Mouse (Mus musculus): ENCODE measurements around the gene Appl1. TPM values are rescaled to one million over a fixed set of nuclear protein-coding genes. Genes with fewer than 3 reads are reported as not detected.

The Appl1 gene
- total RNA-seq (2021), result 10 to 100 TPM; 59.8 to 63.0 TPM
- long read RNA-seq, experiment 1, full-length matches to known transcripts, result 25 of 51 reads
- long read RNA-seq, experiment 1, partial matches to known transcripts, result 2 of 51 reads
- long read RNA-seq, experiment 1, other reads (novel, unspliced or antisense), result 24 of 51 reads
- long read RNA-seq, experiment 2, full-length matches to known transcripts, result 37 of 62 reads
- long read RNA-seq, experiment 2, partial matches to known transcripts, result 2 of 62 reads
- long read RNA-seq, experiment 2, other reads (novel, unspliced or antisense), result 23 of 62 reads

GRCm38 (mm10) chr14:26971106-26971789 lies at the start of gene Appl1:
Gene Appl1 (minus strand): TSS chr14:26971232.
- H3K27ac ChIP-seq, result peak within 1 kb of the TSS; percentile 95
- TF ChIP-seq CTCF (conservative IDR thresholded peaks at IDR 0.05), result no peak
- DNase-seq (ENCODE audit: low spot score in 2 of 2), result no peak
- peak within 1 kb of the TSS; percentile 64 for H3K4me3 ChIP-seq

- no peak overlapping the region for H3K27ac ChIP-seq
- H3K4me3 ChIP-seq, result no peak overlapping the region
- DNase-seq (ENCODE audit: low spot score in 2 of 2), result no peak
- no peak for TF ChIP-seq CTCF (conservative IDR thresholded peaks at IDR 0.05)
Measured at GRCm38 (mm10) chr14:27019850-27020249, 48.8 kb upstream of the Appl1 start.

GRCm38 (mm10) chr14:27017936-27018335 lies 46.9 kb upstream of the Appl1 start:
- DNase-seq (ENCODE audit: low spot score in 2 of 2), result no peak
- no peak overlapping the region for H3K27ac ChIP-seq
- no peak for TF ChIP-seq CTCF (conservative IDR thresholded peaks at IDR 0.05)
- no peak overlapping the region for H3K4me3 ChIP-seq

- no peak overlapping the region for H3K4me3 ChIP-seq
- no peak overlapping the region for H3K27ac ChIP-seq
- no peak for DNase-seq (ENCODE audit: low spot score in 2 of 2)
- no peak for TF ChIP-seq CTCF (conservative IDR thresholded peaks at IDR 0.05)
Measured at GRCm38 (mm10) chr14:27013658-27014057, 42.6 kb upstream of the Appl1 start.

- TF ChIP-seq CTCF (conservative IDR thresholded peaks at IDR 0.05), result 0 out of 2 replicates have a peak, but pooled peaks have one; percentile 16
- no peak for DNase-seq (ENCODE audit: low spot score in 2 of 2)
- Histone ChIP-seq H3K27ac (no peak overlapping the region), H3K4me3 (no peak overlapping the region)
Measured at GRCm38 (mm10) chr14:27011561-27011960, 40.5 kb upstream of the Appl1 start.

GRCm38 (mm10) chr14:27005937-27006336 lies 34.9 kb upstream of the Appl1 start:
- no peak overlapping the region for H3K4me3 ChIP-seq
- no peak for DNase-seq (ENCODE audit: low spot score in 2 of 2)
- no peak overlapping the region for H3K27ac ChIP-seq
- no peak for TF ChIP-seq CTCF (conservative IDR thresholded peaks at IDR 0.05)

GRCm38 (mm10) chr14:27004906-27005305 lies 33.9 kb upstream of the Appl1 start:
- DNase-seq (ENCODE audit: low spot score in 2 of 2), result no peak
- TF ChIP-seq CTCF (conservative IDR thresholded peaks at IDR 0.05), result no peak
- Histone ChIP-seq H3K27ac (no peak overlapping the region), H3K4me3 (no peak overlapping the region)

- Histone ChIP-seq H3K27ac (no peak overlapping the region), H3K4me3 (no peak overlapping the region)
- no peak for TF ChIP-seq CTCF (conservative IDR thresholded peaks at IDR 0.05)
- DNase-seq (ENCODE audit: low spot score in 2 of 2), result no peak
Measured at GRCm38 (mm10) chr14:27000386-27000785, 29.4 kb upstream of the Appl1 start.

- TF ChIP-seq CTCF (conservative IDR thresholded peaks at IDR 0.05), result no peak
- no peak for DNase-seq (ENCODE audit: low spot score in 2 of 2)
- Histone ChIP-seq H3K4me3 (no peak overlapping the region), H3K27ac (no peak overlapping the region)
Measured at GRCm38 (mm10) chr14:26996257-26996656, 25.2 kb upstream of the Appl1 start.

GRCm38 (mm10) chr14:26994211-26994741 lies 23.2 kb upstream of the Appl1 start, which contains the start of gene Hesx1:
Gene Hesx1 (plus strand): TSS chr14:26994416.
- Histone ChIP-seq H3K4me3 (peak within 1 kb of the TSS; percentile 44), H3K27ac (no peak within 1 kb of the TSS)
- no peak for DNase-seq (ENCODE audit: low spot score in 2 of 2)
- peak; percentile 63 for TF ChIP-seq CTCF (conservative IDR thresholded peaks at IDR 0.05)

GRCm38 (mm10) chr14:26993427-26993826 lies 22.4 kb upstream of the Appl1 start:
- DNase-seq (ENCODE audit: low spot score in 2 of 2), result no peak
- Histone ChIP-seq H3K4me3 (no peak overlapping the region), H3K27ac (no peak overlapping the region)
- no peak for TF ChIP-seq CTCF (conservative IDR thresholded peaks at IDR 0.05)

- no peak overlapping the region for H3K4me3 ChIP-seq
- H3K27ac ChIP-seq, result no peak overlapping the region
- no peak for DNase-seq (ENCODE audit: low spot score in 2 of 2)
- TF ChIP-seq CTCF (conservative IDR thresholded peaks at IDR 0.05), result no peak
Measured at GRCm38 (mm10) chr14:26991622-26992021, 20.6 kb upstream of the Appl1 start.

GRCm38 (mm10) chr14:26988694-26989093 lies 17.7 kb upstream of the Appl1 start:
- no peak overlapping the region for H3K4me3 ChIP-seq
- H3K27ac ChIP-seq, result no peak overlapping the region
- TF ChIP-seq CTCF (conservative IDR thresholded peaks at IDR 0.05), result peak; percentile 72
- no peak for DNase-seq (ENCODE audit: low spot score in 2 of 2)
